Mouse (Mus musculus) frontal cortex, postnatal 25 days (tissue): Measurements from ENCODE around the gene Spem2.

Source experiments
- DNase-seq, 2 experiments: peaks; one replicate each; pipeline ENCODE4 v3.0.0; 2022; ENCODE audit warnings: low spot score in 2 of 2

The Spem2 gene

GRCm38 (mm10) chr11:69835326-69835965 is 17.2 kb upstream of the Spem2 start:
- no peak for DNase-seq

- DNase-seq: no peak
Observed at GRCm38 (mm10) chr11:69834001-69834549, 15.8 kb upstream of the Spem2 start.

- no peak for DNase-seq
Observed at GRCm38 (mm10) chr11:69833554-69833953, 15.3 kb upstream of the Spem2 start.

GRCm38 (mm10) chr11:69828832-69829231 is 10.6 kb upstream of the Spem2 start:
- no peak for DNase-seq

GRCm38 (mm10) chr11:69823456-69823855 is 5.2 kb upstream of the Spem2 start:
- no peak for DNase-seq

GRCm38 (mm10) chr11:69822080-69822479 is 3.8 kb upstream of the Spem2 start, which contains the start of gene Spem1:
Gene Spem1, minus strand, starts transcription at chr11:69822180.
- no peak for DNase-seq

- DNase-seq: no peak
Observed at GRCm38 (mm10) chr11:69818871-69819270, 606 bp upstream of the Spem2 start.

GRCm38 (mm10) chr11:69816520-69816919 is 1.7 kb downstream of the Spem2 start:
- DNase-seq: no peak

- no peak for DNase-seq
Observed at GRCm38 (mm10) chr11:69815155-69815554, 3.1 kb downstream of the Spem2 start, which contains the start of gene Gm39566. Gene Gm39566, minus strand, starts transcription at chr11:69815298.

GRCm38 (mm10) chr11:69810280-69810679 is 8.0 kb downstream of the Spem2 start:
- DNase-seq: no peak

GRCm38 (mm10) chr11:69807641-69808040 is 10.6 kb downstream of the Spem2 start:
- no peak for DNase-seq

GRCm38 (mm10) chr11:69806378-69806777 is 11.9 kb downstream of the Spem2 start:
- no peak for DNase-seq

- no peak for DNase-seq
Observed at GRCm38 (mm10) chr11:69804972-69805909, 13.0 kb downstream of the Spem2 start, which contains the start of gene Tmem102. Gene Tmem102, minus strand, starts transcription at chr11:69805624.

GRCm38 (mm10) chr11:69804652-69804940 is 13.7 kb downstream of the Spem2 start:
- no peak for DNase-seq

GRCm38 (mm10) chr11:69803786-69804651 is 14.2 kb downstream of the Spem2 start:
- DNase-seq: peak; percentile 53 to 54

GRCm38 (mm10) chr11:69803328-69803727 is 14.9 kb downstream of the Spem2 start:
- DNase-seq: no peak

- DNase-seq: peak; percentile 54 to 60
Observed at GRCm38 (mm10) chr11:69802648-69803105, 15.6 kb downstream of the Spem2 start.

- DNase-seq: no peak
Observed at GRCm38 (mm10) chr11:69801379-69801977, 16.8 kb downstream of the Spem2 start, which contains the start of gene Fgf11. Gene Fgf11, minus strand, starts transcription at chr11:69801857.

GRCm38 (mm10) chr11:69800392-69801197 is 17.7 kb downstream of the Spem2 start:
- no peak for DNase-seq

- no peak for DNase-seq
Observed at GRCm38 (mm10) chr11:69800138-69800391, 18.2 kb downstream of the Spem2 start.
